Mouse (Mus musculus) myocyte (in vitro differentiated cells): ENCODE results near the gene Zmynd19.

Experiments used
- POLR2A ChIP-seq: IDR thresholded peaks from one replicate; pipeline ENCODE4 v1.6.1; 2011; ENCODE audit warnings: low read depth, mild to moderate bottlenecking, control low read depth, moderate library complexity; ENCODE audit not compliant: insufficient read length
- SRF ChIP-seq: IDR thresholded peaks from one replicate; pipeline ENCODE4 v1.6.1; 2011; ENCODE audit warnings: low read depth; ENCODE audit not compliant: control insufficient read depth, insufficient read length
- TCF12 ChIP-seq: IDR thresholded peaks from one replicate; pipeline ENCODE4 v1.6.1; 2011; ENCODE audit warnings: mild to moderate bottlenecking, control low read depth; ENCODE audit not compliant: poor library complexity, insufficient read depth, severe bottlenecking
- TCF3 ChIP-seq: IDR thresholded peaks from one replicate; pipeline ENCODE4 v1.6.1; 2011; ENCODE audit warnings: low read depth, control low read depth; ENCODE audit not compliant: insufficient read length

DNA sequence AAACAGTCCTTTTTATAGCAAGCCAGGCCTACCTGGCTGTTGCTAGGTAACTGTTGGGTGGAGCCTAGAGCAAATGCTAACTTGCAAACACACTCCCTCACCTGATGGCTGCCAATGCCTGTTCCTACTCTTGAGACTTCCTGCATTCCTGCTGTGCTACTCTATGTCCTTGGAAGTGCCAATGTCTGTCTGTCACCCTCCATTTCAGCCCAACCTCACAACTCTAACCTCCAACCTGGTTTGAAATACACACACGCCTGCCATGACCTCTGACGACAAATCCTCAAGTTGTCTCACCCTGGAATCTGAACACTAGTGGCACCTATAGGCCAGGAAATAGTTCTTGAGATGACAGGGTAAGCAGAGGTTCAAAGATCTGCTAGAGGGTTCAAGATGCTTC lies 20.5 kb upstream of the Zmynd19 start:
- TF ChIP-seq SRF (no peak), POLR2A (no peak), TCF3 (no peak), TCF12 (no peak)
